Comparison of ENCODE assay signal across 19 mouse cellular contexts in genomic region chr11:113268831-113269319, GRCm38 (mm10).
"Had no signal": no experiment of that assay in that cellular context is flagged by ENCODE, and none has a peak within 500 bp of the region (broad histone marks: within the 10 kb centered on the region; RNA-seq: fewer than 3 reads in every experiment).

No protein-coding gene starts in this region.

- DNase-seq: lung, adult 18-20 months; lung, embryonic 14.5 days; lung, postnatal 10 days; lung, postnatal 4 days; midbrain, embryonic 14.5 days; retina, postnatal 1 day; right cerebral cortex, adult 18-20 months; right cerebral cortex, postnatal 25 days; right cerebral cortex, postnatal 4 days; spleen, adult 18-20 months; thymus, adult 2 months; thymus, postnatal 36 days had no signal

- H3K4me1 ChIP-seq: stomach, embryonic 15.5 days had no signal

- H3K4me3 ChIP-seq: midbrain, embryonic 10.5 days; midbrain, embryonic 12.5 days; myocyte; neural tube, embryonic 13.5 days; neural tube, embryonic 15.5 days; stomach, embryonic 15.5 days had no signal

- H3K27ac ChIP-seq: midbrain, embryonic 10.5 days; midbrain, embryonic 12.5 days; neural tube, embryonic 13.5 days; neural tube, embryonic 15.5 days; stomach, embryonic 15.5 days; stomach, postnatal 0 days had no signal
